Mouse (Mus musculus) heart, adult 11 months (tissue): ENCODE measurements around the gene Kifc3.
"Not testable (repeated sequence)": the region's sequence is repeated elsewhere in the genome, so short reads cannot be mapped to it uniquely, and the experiment has no call there.

Experiments used
- DNase-seq: peaks from one replicate; pipeline ENCODE4 v3.0.0; 2022

Kifc3 gene

DNA sequence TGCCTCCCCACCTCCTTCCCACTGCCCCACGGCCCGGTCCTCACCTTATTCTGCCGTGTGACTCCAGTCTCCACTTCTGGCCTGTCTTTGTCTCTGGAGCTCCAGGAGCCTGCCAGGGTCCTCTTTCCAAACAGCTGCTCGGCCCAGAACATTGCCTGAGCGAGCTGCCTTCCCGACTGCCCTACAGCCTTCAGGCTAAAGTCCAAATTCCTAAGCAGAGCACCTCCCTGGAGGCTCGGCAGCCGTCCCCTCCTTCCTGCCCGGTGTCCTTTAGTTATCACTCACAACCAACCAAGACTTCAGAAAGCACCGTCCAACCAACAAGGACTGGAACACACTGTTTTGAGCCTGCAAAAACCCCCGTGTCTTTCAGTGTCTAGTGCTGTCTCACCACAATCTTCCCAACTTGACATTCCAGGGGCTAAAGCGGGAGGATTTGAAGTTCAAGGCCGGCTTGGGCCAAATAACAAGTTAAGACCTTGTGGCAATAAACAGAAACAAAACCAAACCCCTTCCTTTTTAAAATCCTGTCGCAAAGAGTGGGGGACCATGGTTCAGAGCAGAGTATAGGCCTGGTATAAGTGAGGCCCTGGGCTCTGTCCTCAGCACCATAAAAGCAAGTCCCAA lies at the start of gene Kifc3:
Gene Kifc3 (minus strand): TSS at position 164 of the 627 bp plus-strand sequence.
- peak; percentile 93 for DNase-seq

DNA sequence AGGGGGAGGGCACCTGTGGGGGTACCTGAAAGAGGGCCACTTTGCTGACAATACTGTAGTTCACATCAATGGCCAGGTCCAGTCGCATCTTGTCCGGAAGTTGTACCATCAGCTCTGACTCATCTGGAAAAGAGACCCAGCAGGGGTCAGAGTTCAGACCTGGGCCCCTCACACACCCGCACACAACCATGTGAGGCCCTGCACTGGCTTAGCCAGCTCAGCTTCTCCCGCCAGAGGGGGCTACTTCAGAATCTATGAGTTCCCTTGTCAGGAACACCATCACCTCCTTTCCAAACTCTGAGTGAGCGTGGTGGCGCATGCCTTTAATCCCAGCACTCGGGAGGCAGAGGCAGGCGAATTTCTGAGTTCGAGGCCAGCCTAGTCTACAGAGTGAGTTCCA lies 49.4 kb upstream of the Kifc3 start:
- DNase-seq: no peak

DNA sequence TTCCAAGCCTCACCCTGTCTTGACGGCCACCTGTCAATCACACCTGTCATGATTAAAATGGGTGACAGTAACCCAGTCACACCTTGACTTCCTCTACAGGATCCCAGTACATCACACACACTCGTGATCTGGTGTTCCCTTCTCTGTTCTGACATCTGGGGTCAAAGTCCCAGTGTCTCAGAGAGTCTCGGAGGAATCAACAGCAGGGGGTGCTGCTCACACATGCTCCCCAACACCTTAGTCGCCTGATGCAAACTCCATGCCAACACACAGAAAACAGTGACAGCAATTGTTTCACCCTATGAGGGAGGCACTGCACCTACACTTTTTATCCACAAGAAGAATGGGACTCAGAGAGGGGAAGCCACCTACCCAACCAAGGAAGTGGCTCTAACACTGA lies 47.2 kb upstream of the Kifc3 start:
- no peak for DNase-seq

DNA sequence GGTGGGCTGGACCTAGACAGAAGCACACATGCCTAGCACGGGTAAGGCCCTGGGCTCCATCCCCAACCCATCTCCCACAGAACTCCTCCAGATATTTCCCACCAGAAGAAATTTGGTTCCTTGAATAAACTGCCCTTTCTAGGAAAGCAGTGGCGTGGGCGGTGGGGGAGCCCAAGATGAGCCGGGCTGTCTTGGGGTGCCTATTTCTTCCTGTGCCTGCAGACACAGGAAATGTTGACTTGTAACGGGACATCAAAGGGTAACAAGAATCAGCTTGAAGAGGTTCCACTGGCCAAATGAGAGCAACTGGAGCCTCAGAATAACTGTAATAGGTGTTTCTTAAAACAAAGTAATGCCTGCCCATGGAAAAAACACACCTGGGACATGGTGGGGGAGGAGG lies 44.7 kb upstream of the Kifc3 start:
- DNase-seq: no peak

DNA sequence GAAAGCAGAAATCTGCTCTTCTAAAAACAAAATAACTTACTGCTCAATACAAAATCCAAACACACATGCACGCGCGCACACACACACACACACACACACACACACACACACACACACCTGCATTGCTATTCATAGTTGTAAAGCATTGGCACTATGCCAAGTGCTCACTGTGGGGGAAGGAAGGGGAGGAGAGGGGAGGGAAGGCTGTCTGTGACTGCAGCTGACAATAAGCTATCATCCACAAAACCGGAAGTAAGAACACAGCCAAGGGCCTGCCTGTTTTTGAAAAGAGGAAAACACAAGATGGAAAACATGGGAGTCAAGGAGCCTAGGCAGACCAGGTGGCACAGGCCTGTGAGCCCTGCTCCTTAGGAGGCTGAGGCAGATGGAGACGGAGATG lies 42.6 kb upstream of the Kifc3 start:
- DNase-seq: peak; percentile 98

DNA sequence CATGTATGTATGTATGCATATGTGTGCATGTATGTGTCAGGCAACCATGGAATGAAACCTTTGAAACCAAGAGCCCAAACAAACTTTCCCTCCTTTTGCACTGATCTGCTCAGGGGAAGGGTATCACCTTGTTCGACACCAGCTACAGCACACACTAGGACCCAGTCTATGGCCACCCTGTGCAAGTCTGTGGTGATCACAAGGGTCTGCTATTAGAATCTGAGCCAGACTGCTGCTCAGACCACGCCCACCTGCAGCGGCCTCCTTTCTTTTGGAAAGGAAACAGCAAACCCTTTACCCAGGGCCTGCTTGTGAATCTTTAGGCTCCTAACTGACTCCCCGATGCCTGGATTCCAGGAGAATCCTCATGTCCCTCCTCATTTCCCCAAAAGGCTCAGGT lies 41.2 kb upstream of the Kifc3 start:
- DNase-seq: peak; percentile 83

DNA sequence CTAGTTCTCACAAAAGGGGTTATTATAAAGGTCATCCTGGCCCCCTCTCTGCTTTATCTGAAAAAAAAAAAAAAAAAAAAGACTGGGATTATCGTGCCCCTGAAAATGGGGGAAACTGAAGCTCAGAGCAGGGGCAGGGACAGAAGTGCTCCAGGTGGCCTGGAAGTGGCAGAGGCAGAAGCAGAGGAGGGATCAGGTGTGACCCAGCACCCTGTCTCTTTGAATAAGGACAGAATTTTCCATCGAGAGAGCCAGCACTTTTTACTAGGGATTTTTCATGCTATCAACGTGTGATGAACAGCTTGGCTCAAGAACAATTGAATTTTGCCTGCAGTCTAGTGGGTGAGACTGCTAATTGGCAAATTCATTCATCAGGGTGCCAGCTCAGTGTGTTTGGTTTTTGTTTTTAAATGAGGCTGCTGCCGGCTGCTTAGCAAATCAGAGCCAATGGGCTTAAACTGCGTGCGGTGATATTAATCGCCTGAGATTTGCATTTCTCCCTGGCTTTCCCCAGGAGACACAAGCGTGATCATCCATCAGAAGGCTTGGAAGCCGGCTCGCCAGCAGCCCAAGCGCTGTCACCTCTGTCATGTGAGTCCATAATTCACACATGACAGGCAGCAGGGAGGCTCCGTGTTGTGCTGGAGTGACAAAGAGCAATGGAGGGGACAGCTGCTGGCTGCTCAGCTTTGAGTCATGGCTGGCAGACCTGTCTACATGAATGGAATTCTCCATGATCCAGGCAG lies 40.4 kb upstream of the Kifc3 start:
- DNase-seq: no peak

DNA sequence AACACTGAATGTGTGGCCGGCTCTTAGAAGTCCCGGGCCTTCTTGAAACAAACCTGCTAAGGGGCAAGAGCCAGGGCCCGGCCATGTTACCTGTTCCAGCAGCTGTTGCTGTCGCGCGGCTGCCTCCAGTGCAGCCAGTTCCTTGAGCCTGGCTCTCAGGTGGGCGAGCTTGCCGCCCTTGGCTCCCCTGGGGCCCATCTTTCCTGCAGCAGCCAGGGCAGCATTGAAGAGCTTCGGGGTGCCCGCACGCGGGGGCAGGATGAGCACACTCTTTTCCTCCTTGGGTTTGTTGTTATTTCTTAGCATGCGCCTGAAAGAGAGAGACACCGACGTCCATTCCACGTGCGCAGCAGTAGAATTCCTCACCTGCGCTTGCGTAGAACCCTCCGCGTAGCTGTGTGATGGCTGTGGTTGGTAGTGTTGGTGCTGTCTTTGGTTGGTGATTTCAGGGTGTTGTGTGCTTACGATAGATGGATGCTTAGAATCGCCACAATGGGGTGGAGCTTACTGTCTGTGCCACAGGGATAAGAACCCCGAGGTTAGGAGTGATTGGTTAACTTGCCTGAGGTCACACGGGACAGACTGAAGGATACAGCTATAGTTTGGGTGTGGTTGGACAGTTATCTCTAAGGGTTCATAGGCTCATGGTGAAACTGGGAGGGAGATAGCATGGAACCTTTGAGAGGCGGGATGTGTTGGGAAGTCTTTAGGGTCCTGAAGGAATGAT lies 39.6 kb upstream of the Kifc3 start:
- DNase-seq: peak; percentile 91

DNA sequence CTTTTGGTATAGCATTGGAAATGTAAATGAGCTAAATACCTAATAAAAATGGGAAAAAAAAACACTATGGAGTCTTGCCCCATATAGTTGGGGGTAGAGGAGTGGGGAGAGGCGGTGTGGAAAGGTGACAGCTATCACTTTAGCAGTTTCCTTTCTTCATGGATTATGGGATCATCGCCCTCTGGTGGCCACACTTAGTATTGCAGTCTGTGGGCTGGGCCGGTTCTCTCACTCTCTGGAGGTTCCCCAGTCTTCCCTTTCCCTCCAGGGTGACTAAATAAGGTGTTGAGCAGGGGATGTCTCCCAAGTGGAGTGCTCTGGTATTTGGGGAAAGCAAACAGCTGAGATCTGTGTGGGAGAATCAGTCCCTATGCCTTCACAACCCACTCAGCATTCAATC lies 33.1 kb upstream of the Kifc3 start:
- DNase-seq: peak; percentile 95

DNA sequence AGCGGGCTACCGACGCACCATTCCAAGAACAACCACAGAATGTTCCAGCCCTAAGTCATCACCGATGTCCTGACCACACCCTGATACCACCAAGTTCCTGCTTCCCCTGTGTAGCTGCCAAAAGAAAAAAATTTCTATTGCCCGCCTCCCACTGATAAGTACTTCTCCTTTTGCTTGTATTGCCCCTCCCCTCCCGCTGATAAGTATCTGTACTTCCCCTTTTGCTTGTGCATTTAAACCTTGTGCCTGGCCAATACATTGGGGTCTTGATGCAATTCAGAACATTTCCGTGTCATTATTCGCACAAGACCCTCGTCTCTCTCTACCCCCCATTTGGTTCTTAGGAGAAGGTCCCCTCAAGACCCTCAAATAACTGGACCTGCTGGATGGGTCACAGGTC lies 27.5 kb upstream of the Kifc3 start:
- DNase-seq: not testable (repeated sequence)

DNA sequence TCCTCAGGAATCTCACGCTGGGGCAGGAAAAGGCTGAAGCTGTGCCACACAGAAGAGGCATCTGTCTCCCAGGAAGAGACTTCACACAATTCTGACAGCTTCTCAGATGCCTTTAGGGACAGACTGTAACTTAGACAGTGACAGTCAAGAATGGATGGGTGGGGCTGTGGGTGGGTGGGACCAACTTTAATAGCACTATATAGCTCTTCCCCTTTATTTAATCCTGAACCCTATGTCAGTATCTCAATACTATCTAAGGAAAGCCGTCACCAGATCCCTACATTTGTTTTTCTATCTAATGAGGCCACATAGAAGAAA lies 24.5 kb upstream of the Kifc3 start:
- no peak for DNase-seq

DNA sequence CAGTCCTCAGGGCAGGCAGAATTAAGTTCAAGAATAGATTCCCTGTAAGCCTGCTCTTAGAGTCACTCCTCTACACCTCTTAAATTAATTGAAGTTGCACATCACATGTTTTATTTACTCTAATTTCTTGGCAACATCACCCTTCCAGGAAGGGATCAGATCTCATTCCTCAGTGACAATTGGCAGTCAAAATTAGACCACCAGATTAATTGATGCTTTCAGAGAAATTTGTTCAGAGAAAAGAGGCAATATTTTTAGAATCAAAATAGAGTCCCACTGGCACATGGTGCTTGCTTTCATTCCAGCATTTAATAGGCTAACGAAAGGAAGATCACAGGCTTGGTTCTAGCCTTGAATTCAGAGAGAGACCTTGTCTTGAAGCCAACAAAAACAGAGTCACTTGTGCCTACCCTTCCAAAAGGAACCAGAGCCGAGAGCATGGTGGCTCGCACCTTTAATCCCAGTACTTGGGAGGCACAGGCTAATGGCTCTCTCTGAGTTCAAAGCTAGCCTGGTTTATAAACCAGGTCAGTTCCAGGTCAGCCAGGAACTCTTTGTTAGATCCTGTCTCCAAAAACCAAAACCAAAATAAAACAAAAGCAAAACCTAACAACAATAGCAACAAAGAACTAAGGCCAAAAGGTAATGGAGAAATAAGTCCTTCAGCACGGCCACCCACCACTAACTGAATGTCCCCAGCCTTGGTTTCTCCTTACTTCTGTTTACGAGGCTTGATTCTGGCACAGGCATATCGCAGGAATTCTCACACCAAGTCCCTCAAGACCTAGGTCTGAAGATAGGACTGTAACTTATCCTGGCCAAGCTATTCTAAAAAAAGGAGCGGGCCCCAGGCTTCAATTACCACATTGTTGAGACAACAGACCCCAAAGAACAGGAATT lies 23.9 kb upstream of the Kifc3 start:
- no peak for DNase-seq

DNA sequence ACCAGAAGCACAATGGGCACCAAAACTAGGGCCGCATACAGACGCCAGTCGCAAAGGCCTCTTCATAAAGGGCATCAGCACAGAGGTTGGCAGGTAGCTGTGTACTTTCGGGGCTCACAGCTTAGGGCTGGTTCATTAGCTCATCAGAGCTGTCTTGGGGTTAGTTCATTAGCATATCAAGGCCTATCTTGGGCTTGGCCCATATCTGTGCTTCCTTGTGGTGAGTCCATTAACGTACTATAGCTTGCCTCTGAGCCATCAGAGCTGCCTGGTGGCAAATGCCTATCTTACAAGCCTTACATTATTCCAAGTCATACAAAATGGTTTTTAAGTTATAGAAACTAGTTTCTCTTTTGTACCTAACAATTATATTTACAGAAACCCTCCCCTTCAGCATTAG lies 21.4 kb upstream of the Kifc3 start:
- no peak for DNase-seq

DNA sequence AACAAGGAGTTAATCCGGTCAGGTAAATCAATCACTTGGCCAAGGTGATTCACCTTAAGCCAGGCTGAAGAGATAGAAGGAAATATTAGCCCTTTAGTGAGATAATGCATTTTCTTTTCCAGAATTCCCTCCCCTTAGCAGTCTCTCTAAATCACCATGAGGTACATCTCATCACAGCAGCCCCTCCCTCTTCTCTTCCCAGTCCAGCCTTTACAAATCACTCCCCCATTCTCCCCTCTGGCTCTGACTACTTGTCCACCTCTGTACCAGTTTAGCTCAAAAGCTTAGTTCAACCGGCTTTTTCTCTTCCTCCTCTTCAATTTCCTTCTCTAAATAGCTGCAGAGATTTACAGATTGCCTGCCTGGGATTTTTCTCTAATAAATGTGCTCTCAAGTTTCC lies 18.4 kb upstream of the Kifc3 start:
- DNase-seq: no peak

DNA sequence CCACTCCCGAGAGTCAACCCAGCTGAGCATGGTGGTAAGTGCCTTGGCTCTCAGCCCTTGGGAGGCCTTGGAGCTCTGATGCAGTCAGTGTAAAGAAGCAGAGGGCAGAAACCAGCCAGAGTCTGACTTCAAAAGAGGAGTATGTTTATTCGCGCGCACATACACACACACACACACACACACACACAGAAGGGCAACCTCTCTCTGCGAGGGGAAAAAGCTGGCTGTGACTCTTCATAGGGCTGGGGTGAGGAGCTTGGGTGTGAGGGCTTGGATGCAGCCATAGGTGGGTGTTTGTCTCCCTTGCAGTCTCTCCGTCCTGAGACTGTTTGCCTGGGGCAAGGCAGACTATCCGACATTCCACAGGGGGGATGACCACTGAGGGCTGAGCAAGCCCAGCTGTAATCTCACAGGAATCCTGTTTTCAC lies 18.0 kb upstream of the Kifc3 start:
- no peak for DNase-seq

DNA sequence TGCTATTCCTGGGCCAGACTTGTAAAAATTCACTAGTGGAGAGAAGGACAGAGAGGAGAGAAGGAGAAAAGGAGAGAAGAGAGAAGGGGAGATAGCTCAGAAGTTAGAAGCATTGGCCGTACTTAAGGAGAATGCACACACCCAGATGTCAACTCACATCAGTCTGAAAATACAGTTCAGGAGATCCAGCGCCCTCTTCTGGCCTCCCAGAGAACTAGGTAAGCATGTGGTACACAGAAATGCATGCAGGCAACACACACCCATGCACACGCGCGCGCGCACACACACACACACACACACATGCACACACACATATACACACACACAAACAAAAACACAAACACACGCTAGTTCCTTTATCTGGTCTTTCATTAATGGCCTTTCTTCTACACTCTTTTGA lies 17.0 kb upstream of the Kifc3 start:
- DNase-seq: no peak

DNA sequence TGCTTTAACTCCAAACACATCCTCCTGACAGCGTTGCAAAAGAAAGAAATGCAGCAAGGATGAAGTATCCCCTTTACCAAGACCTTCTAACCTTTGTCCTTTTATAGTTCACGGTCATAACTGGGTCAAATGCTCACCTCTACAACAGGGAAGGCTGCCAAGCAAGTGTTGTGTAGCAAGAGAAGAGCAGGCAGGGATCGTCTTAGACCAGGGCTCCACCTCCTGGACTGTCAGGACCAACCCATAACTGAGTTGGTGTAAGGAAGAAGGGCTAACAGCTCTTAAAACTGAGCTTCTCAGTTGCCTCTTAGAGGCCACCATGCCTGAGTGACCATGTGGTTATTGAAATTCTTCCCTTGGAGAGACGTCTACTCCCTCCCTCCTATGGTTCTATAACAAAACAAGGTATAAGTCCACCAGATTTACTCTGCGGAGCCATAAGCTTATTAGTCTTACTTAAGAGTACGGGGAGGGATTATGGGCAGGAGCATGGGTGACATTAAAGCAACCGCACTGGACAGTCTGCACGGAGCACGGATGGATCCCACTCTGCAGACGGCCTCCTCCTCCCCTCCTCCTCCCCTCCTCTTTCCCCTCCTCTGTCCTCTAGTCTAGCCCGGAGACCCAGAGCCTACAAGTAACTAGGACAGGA lies 13.2 kb upstream of the Kifc3 start:
- DNase-seq: no peak

DNA sequence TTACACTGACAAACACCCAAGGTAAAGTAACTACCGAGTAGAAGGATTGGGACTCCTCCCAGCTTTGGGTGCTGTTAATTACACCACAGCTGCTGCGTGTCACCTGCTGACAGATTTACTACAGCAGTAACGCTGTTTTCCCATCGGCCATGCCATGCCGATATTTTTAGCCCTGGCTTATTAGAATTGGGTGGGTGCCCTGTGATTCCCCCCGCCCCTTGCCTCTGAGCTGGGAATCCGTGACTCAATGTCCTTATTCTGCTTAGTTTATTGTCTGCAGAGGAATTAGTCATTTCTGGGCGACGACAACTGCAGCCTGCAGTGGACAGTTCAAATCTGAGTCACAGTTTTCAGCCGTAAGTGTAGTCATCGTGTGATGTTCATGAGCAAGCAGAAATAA lies 7.3 kb upstream of the Kifc3 start:
- DNase-seq: no peak

DNA sequence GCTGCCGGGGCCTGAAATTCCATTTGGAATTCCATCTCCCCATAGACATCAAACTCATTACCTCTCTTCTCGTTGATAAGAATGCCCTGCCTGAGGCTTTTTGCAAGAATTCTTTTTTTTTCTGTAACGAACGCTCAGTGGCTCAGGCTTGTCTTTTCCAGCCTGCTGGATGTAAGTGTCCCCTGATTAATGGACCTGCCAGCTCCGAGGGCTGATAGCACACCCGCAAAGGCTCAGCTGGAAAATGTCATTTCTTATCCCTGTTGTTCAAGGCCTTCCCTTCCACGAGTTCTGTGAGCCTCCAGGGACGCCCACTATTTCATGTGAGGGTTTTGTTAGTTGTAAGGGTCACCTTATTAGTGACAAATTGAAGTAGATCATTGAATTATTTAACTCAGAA lies 3.3 kb upstream of the Kifc3 start:
- DNase-seq: no peak

DNA sequence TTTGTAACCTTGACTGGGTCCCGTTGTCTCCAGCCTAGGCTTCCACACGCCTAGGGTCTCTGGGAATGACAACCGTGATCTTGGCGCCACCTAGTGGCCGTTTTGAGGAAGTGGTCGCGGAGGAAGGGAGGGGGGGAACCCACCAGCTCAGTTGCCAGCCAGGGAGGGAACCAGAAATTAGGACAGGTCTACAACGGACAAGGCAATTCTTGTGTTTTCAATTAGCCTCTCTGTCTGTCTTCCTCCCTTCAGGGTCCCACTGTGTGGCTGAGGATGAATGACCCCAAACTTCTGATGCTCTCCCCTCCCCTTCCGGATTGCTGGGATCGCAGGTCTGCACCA lies 1.4 kb upstream of the Kifc3 start:
- peak; percentile 97 for DNase-seq

DNA sequence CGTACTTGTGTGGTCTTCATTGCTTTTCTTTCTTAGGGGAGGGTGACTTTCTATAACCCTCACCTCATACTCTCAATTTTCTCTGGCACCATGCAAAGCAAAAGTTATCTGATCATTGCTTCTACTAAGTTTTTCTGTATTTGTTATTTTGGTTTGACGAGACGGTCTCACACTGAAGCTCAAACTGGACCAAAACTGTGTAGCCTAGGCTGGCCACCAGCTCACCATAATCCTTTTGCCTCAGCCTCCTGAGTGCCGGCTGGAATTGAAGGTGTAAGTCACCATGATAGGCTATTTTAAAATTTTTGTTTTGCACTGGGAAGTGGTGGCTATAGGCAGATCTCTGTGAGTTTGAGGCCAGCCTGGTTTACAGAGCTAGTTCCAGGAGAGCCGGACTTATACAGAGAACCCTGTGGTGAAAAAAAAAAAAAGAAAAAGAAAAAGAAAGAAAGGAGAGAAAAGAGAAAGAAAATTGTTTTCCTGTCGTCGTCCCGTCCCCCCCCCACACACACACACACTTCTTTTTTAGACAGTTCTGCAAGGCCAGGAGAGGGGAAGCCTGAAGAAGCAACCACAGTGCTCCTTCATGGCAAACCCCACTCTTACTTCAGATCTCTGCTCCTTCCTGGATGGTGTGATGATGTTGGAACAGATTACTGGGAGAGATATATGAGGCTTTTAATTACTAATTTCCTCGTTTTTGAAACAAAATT lies 870 bp upstream of the Kifc3 start:
- DNase-seq: no peak

DNA sequence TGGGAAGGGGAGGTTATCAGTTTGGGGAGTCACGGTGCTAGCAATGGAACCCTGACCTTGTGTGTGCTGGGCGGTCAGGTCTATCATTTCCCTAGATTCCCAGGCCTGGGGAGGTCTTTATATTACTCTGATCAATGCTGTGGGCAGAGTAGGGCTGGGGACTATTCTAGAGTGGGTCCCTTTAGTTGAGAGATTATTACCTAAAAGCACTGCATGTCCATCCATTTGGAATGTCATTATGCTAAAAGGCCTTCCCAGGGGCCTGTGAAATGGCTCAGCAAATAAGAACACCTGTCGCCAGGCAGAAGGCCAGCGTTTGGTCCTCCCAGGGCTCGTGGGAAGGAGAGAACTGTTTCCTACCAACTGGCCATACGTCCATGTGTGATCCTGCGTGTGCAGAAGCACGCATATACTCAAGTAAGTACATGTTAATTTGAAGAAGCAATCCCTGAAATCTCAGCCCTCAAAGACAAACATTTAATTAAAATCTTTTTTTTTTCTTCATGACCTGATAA lies 499 bp downstream of the Kifc3 start:
- no peak for DNase-seq
